Mouse (Mus musculus) C2C12 (cell line): ENCODE results near the gene Ngdn. TPM values are rescaled to one million over a fixed set of nuclear protein-coding genes. Genes with fewer than 3 reads are reported as not detected.
"Not testable (repeated sequence)": the region's sequence is repeated elsewhere in the genome, so short reads cannot be mapped to it uniquely, and the experiment has no call there.

Source experiments
- H3K27me3 ChIP-seq: one replicate; pipeline ENCODE4 v1.6.1; 2011; ENCODE audit not compliant: control insufficient read depth, insufficient read depth, insufficient read length
- H3K36me3 ChIP-seq: one replicate; pipeline ENCODE4 v1.6.1; 2011; ENCODE audit not compliant: control insufficient read depth, insufficient read depth
- H3K4me3 ChIP-seq: one replicate; pipeline ENCODE4 v1.5.1; 2011; ENCODE audit warnings: mild to moderate bottlenecking, control low read depth; ENCODE audit not compliant: poor library complexity, insufficient read depth, severe bottlenecking
- H3K79me2 ChIP-seq: one replicate; pipeline ENCODE4 v1.6.1; 2011; ENCODE audit not compliant: control insufficient read depth, insufficient read depth
- H3K79me3 ChIP-seq: one replicate; pipeline ENCODE4 v1.6.1; 2011; ENCODE audit warnings: low read depth, control low read depth
- H3ac ChIP-seq: one replicate; pipeline ENCODE3; 2011; ENCODE audit warnings: low read depth; ENCODE audit not compliant: control insufficient read depth, insufficient read length
- CEBPB ChIP-seq: IDR thresholded peaks from one replicate; pipeline ENCODE4 v1.6.1; 2011; ENCODE audit warnings: low read depth, mild to moderate bottlenecking, control low read depth, moderate library complexity
- CTCF ChIP-seq: IDR thresholded peaks from one replicate; pipeline ENCODE4 v1.5.1; 2011; ENCODE audit not compliant: control insufficient read depth, insufficient read depth, insufficient read length
- FOSL1 ChIP-seq: IDR thresholded peaks from one replicate; pipeline ENCODE4 v1.8.0; 2011; ENCODE audit warnings: mild to moderate bottlenecking, low read length; ENCODE audit not compliant: poor library complexity, insufficient read depth, severe bottlenecking
- MAX ChIP-seq: IDR thresholded peaks from one replicate; pipeline ENCODE4 v1.6.1; 2011; ENCODE audit warnings: mild to moderate bottlenecking, control low read depth
- MYOD1 ChIP-seq: IDR thresholded peaks from one replicate; pipeline ENCODE4 v1.6.1; 2011; ENCODE audit warnings: low read depth; ENCODE audit not compliant: control insufficient read depth, insufficient read length
- MYOG ChIP-seq: IDR thresholded peaks from one replicate; pipeline ENCODE4 v1.6.1; 2011; ENCODE audit not compliant: control insufficient read depth, insufficient read length; ENCODE audit errors: extremely low read depth
- USF1 ChIP-seq: IDR thresholded peaks from one replicate; pipeline ENCODE4 v1.6.1; 2011; ENCODE audit warnings: low read depth, mild to moderate bottlenecking, control low read depth, moderate library complexity
- long read RNA-seq, 2 experiments: library from polyadenylated mRNA; unstranded; transcript quantifications; one replicate each; pipeline ENCODE4 v2.0.0; 2019 to 2020
- polyA plus RNA-seq: library from polyadenylated mRNA; unstranded; fragments of >200 nt; fragmentation: generic; extraction: Trizol; gene quantifications from one replicate; pipeline ENCODE4 v1.2.1, GENCODE M21; 2012; ENCODE audit warnings: missing spikeins

Gene Ngdn
- polyA plus RNA-seq: 56.0 TPM
- long read RNA-seq, experiment 1, transcript Ngdn-201 (11 exons, 1,200 nt): major isoform, 69 of 90 reads
- long read RNA-seq, experiment 1, partial matches to known transcripts: 18 of 90 reads
- long read RNA-seq, experiment 1, other reads (novel, unspliced or antisense): 3 of 90 reads
- long read RNA-seq, experiment 2, transcript Ngdn-201 (11 exons, 1,200 nt): major isoform, 49 of 56 reads
- long read RNA-seq, experiment 2, partial matches to known transcripts: 4 of 56 reads
- long read RNA-seq, experiment 2, other reads (novel, unspliced or antisense): 3 of 56 reads

DNA sequence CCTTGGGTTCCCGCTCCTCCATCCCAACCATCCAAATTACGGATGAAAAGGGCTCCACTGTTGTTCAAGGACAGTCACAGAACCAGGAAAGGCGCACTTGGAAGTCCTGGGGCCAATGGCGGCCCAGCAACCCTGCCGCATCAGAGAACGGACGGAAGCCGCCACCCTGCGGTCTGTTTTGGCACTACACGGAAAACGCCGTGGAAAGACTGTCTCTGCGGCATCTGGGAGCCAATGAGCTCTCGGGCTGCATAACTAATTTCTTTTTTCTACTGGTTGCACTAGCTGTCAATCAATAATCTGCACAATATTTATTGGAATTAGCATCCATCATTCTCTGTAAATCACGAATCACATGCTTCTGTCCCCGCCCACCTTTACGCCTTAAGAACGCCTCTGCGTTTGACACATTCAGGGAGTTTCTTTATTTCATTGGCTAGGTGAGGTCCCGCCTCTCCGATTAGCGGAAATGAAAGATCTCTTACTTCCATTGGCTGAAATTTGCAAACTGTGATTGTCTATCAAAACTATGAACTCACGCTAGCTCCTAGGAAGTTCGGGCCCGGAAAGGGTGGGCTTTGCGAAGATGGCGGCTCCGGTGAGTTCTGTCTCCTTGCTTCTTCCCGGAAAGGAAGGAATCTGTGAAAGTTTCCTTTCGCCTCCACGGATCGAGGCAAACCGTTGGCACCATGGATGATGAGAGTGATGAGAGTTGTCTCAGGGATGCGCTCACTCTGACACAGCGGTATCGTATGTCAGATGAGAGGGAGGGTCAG is at the start of gene Ngdn:
Ngdn (plus strand) TSS at position 464 of the 776 bp plus-strand sequence.
- Histone ChIP-seq H3K79me3 (peaks cover 11% of the 10 kb centered on the region), H3K4me3 (peak within 1 kb of the TSS; percentile 60), H3ac (peak within 1 kb of the TSS; percentile 97), H3K36me3 (peaks cover 14% of the 10 kb centered on the region), H3K79me2 (peaks cover 18% of the 10 kb centered on the region), H3K27me3 (no peaks in the 10 kb centered on the region)
- TF ChIP-seq MYOD1: no peak
- TF ChIP-seq USF1: peak; percentile 36
- peak; percentile 80 for TF ChIP-seq CTCF
- no peak for TF ChIP-seq FOSL1
- no peak for TF ChIP-seq MYOG
- TF ChIP-seq MAX: peak; percentile 8
- TF ChIP-seq CEBPB: no peak

DNA sequence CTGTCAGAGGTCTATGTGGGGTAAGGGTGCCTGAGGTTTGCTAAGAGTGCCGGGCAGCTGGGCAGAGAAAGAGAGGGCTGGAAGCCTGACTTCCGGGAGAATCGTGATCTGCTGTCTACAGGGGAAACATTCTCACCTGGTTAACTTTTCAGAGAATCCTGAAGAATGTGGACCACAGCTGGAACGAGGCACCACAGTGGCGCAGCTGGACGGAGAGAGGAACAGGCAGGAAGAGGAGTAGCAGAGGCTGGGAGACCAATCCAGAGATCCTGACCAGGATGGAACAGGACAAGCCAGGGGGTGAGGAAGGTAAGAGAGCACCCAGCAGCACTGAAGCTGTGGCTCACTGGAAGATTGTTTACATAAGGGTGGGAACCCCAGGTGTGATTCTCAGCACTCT is 49.6 kb upstream of the Ngdn start:
- TF ChIP-seq MYOG: no peak
- TF ChIP-seq CTCF: no peak
- no peak for TF ChIP-seq MYOD1
- TF ChIP-seq MAX: no peak
- no peak for TF ChIP-seq CEBPB
- no peak for TF ChIP-seq USF1
- no peak for TF ChIP-seq FOSL1
- Histone ChIP-seq H3K79me2 (no peaks in the 10 kb centered on the region), H3K36me3 (no peaks in the 10 kb centered on the region), H3K4me3 (no peak overlapping the region), H3K79me3 (no peaks in the 10 kb centered on the region), H3ac (no peak overlapping the region), H3K27me3 (peaks cover 61% of the 10 kb centered on the region)

DNA sequence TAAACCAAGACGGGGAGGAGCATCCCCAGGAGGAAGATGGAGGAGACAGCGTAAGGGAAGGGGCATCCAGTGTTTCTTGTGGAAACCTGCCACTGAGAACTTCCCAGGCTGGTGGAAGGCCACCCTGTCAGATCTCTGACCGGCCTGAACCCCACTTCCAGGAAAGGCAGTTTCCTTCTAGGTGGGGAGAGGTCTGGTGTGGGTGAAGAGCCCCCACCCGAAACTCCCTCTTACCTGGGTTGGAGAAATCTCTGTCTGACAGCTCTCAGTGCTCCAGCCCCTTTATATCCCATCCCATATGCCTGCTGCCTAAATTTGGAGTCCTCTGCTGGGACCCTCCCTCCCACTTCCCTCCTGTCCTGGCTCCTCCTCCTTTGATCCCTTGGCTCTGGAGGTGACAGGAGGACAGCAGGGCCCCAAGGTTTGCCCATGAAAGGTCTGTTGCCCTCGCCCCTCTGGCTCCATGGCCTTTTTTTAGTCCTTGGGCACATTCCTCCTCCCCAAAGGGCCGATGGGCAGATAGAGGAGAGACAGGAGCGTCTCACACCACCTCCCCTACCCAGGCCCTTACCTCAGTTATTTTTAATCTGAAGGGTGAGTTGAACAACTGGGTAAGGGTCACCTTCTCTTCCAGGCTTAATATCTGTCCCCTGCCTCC is 48.8 kb upstream of the Ngdn start, which contains the start of gene Myh6:
Myh6 (minus strand) TSS at position 608 of the 658 bp plus-strand sequence.
- Histone ChIP-seq H3K4me3 (no peak within 1 kb of the TSS), H3ac (no peak within 1 kb of the TSS), H3K27me3 (peaks cover 65% of the 10 kb centered on the region), H3K36me3 (no peaks in the 10 kb centered on the region), H3K79me3 (no peaks in the 10 kb centered on the region), H3K79me2 (no peaks in the 10 kb centered on the region)
- TF ChIP-seq MYOG (no peak), USF1 (no peak), MAX (no peak), CEBPB (no peak), CTCF (no peak), FOSL1 (no peak), MYOD1 (no peak)

DNA sequence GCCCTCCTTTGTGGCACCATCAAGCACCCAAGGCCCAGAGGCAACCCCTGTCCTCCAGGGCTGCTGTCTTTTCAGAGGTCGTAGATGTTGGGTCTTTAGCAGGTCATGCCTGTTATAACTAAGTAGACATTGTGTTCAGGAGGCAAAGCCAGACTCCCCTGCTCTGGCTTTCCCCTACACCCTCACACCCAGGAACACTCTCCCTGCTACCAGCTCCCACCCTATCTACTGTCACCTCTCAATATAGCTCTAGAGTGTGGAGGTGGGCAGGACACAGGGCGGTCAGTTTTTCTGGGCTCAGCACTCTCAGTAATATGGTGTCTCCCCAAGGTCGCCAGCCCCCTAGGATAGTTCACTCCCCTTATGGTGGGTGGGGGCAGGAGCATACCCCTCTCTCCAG is 47.4 kb upstream of the Ngdn start:
- no peak for TF ChIP-seq MYOG
- no peak for TF ChIP-seq MYOD1
- no peak for TF ChIP-seq FOSL1
- no peak for TF ChIP-seq MAX
- TF ChIP-seq CEBPB: no peak
- TF ChIP-seq USF1: no peak
- TF ChIP-seq CTCF: no peak
- peaks cover 70% of the 10 kb centered on the region for H3K27me3 ChIP-seq
- no peaks in the 10 kb centered on the region for H3K36me3 ChIP-seq
- H3K79me3 ChIP-seq: no peaks in the 10 kb centered on the region
- H3ac ChIP-seq: no peak overlapping the region
- no peaks in the 10 kb centered on the region for H3K79me2 ChIP-seq
- no peak overlapping the region for H3K4me3 ChIP-seq

DNA sequence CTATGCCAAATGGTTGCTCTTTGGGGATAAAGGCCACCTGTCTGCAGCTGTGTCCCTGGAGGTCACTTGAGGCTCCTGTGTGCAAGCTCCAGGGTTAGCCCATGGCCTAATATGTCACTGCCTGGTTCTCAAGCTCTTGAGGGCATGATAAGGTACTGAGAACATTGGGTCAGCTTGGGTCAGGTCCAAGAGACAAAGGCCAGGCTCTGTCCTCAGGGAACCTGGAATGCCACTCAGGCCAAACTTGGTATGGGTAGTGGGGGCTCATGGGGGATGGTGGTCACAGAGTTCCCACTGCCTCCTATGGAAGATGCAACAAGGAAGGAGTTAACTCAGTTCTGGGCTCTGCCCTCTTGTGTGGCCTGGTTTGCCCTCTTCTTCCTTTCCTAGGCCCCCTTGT is 46.9 kb upstream of the Ngdn start:
- Histone ChIP-seq H3K4me3 (no peak overlapping the region), H3K36me3 (no peaks in the 10 kb centered on the region), H3K27me3 (peaks cover 70% of the 10 kb centered on the region), H3K79me2 (no peaks in the 10 kb centered on the region), H3K79me3 (no peaks in the 10 kb centered on the region), H3ac (no peak overlapping the region)
- TF ChIP-seq USF1 (no peak), MYOD1 (no peak), MYOG (no peak), FOSL1 (no peak), CEBPB (no peak), MAX (no peak), CTCF (no peak)

DNA sequence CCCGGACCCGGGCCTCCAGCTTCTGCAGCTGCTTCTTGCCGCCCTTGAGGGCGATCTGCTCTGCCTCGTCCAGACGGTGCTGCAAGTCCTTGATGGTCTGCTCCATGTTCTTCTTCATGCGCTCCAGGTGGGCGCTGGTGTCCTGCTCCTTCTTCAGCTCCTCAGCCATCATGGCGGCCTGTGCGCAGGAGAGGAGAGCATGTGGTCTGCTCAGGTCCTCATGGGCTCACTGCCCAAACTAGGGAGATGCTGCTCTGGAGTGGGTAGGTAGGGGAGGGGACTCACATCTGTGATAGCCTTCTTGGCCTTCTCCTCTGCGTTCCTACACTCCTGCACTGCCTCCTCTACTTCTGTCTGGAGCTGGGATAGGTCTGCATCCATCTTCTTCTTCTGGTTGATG is 42.5 kb upstream of the Ngdn start:
- not testable (repeated sequence) for H3K79me2 ChIP-seq, H3K36me3 ChIP-seq, H3K4me3 ChIP-seq, H3ac ChIP-seq, H3K79me3 ChIP-seq
- H3K27me3 ChIP-seq: peaks cover 54% of the 10 kb centered on the region
